ENCODE assay signal across 11 mouse cellular contexts in genomic region chr2:114784191-114784590, GRCm38 (mm10).
DNase-seq lines count a peak whose midpoint lies in the region; ATAC-seq lines count a peak whose summit lies in the region.
"Had no signal": no experiment of that assay in that cellular context is flagged by ENCODE, and none has a peak within 500 bp of the region (broad histone marks: within the 10 kb centered on the region; RNA-seq: fewer than 3 reads in every experiment).

No protein-coding gene starts in this region.

- peak; percentile 5 for DNase-seq in cerebellum, adult 11-12 months
- peak; percentile 27 for DNase-seq in kidney, postnatal 10 days
- DNase-seq in kidney, adult 9 months, result no peak
- no peak for DNase-seq in embryonic facial prominence, embryonic 10.5 days (ENCODE audit: low spot score)
- no peak for DNase-seq in layer of hippocampus, adult 9-11 months
- DNase-seq in heart, adult 11 months, result no peak
- DNase-seq: thymus, postnatal 14 days had no signal

- H3K4me1 ChIP-seq in embryonic facial prominence, embryonic 10.5 days, result peaks cover 5% of the 10 kb centered on the region
- H3K4me1 ChIP-seq in limb, embryonic 13.5 days, result peaks cover 8% of the 10 kb centered on the region

- no peaks in the 10 kb centered on the region for H3K27me3 ChIP-seq in embryonic facial prominence, embryonic 10.5 days (replicated peaks; ENCODE audit: low read depth, poor library complexity, severe bottlenecking)
- peaks cover 3% of the 10 kb centered on the region; the same call in 1 of the 2 replicates for H3K27me3 ChIP-seq in limb, embryonic 13.5 days

- H3K9ac ChIP-seq in limb, embryonic 13.5 days, result no peak overlapping the region
- H3K9ac ChIP-seq: liver, embryonic 14.5 days had no signal

- H3K36me3 ChIP-seq in embryonic facial prominence, embryonic 10.5 days (replicated peaks), result no peaks in the 10 kb centered on the region
- no peaks in the 10 kb centered on the region for H3K36me3 ChIP-seq in limb, embryonic 13.5 days
- H3K36me3 ChIP-seq: G1E had no signal

- ATAC-seq in cerebellum, adult (ENCODE audit: insufficient number of reproducible peaks, low FRiP score, low TSS enrichment), result no peak; the same call in 1 of the 2 replicates
- ATAC-seq in limb, embryonic 13.5 days (ENCODE audit: low FRiP score, low read depth), result peak; percentile 59; the same call in 1 of the 2 replicates

- H3K4me2 ChIP-seq in limb, embryonic 13.5 days (replicated peaks), result no peak overlapping the region

- no peaks in the 10 kb centered on the region for H3K9me3 ChIP-seq in embryonic facial prominence, embryonic 10.5 days
- H3K9me3 ChIP-seq in limb, embryonic 13.5 days, result no peaks in the 10 kb centered on the region
- H3K9me3 ChIP-seq: G1E had no signal

- peak overlapping the region; percentile 54; the same call in 1 of the 2 replicates for H3K27ac ChIP-seq in embryonic facial prominence, embryonic 10.5 days (replicated peaks)
- peak overlapping the region; percentile 55; the same call in 1 of the 2 replicates for H3K27ac ChIP-seq in limb, embryonic 13.5 days
- H3K27ac ChIP-seq: liver, embryonic 14.5 days had no signal

- no peak overlapping the region for H3K4me3 ChIP-seq in embryonic facial prominence, embryonic 10.5 days
- no peak overlapping the region for H3K4me3 ChIP-seq in limb, embryonic 13.5 days

Comparison
In these comparisons a context has a peak if more than half of its experiments do, and no peak if none do; other contexts are left out.
1. DNase-seq: peak in cerebellum, adult 11-12 months (single experiment) and kidney, postnatal 10 days (single experiment); none in kidney, adult 9 months (single experiment), embryonic facial prominence, embryonic 10.5 days (single experiment), layer of hippocampus, adult 9-11 months (single experiment) and heart, adult 11 months (single experiment).